Mouse (Mus musculus): ENCODE measurements at regions not wholly inside any gene's neighbourhood (a gene's known extent, or its start where the extent isn't known, plus 50 kb on each side); places are given as distances from the start of the nearest gene placed in this dataset.

DNA sequence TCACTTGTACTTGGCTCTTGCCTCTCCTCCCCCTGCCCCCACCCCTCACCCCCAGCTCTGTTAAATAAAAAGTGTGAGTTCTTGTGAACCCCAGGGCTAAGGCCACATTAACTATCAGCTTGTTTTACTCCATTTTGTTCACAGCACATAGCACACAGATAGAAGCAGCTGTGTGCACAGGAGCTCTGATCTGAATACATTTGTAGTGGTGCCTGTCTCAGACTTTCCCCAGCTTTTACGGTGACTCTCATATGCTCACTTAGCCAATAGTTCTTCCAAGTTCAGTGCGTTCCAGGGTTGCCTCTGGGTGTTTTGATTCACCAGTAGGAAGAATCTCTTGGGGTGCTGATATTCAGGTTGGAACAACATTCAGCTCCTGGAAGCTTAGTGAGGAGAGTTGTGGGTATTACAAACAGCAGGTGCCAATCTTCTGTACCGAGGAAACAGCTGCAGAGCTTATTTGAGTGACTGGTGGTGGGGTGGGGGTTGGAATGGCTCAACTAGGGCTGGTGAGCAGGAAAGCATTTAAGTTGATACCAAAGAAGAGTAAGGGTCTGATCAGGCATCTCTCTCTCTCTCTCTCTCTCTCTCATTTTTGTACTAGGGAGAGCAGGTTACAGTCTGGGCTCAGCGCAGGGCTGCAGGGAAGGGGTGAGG lies 51.7 kb upstream of the 4933402D24Rik start:
- TF ChIP-seq CTCF (IDR thresholded peaks at IDR 0.05; ENCODE audit: low read depth, low read length) (no peak), POLR2A (IDR thresholded peaks at IDR 0.05; ENCODE audit: borderline replicate concordance, low read depth, low read length) (no peak)

Data from bone marrow macrophage, adult 2 months (primary cell).